Mouse (Mus musculus): ENCODE measurements around the gene Elf5. TPM values are rescaled to one million over a fixed set of nuclear protein-coding genes. Genes with fewer than 3 reads are reported as not detected.

The Elf5 gene
- polyA plus RNA-seq, 1 experiment = not detected

DNA sequence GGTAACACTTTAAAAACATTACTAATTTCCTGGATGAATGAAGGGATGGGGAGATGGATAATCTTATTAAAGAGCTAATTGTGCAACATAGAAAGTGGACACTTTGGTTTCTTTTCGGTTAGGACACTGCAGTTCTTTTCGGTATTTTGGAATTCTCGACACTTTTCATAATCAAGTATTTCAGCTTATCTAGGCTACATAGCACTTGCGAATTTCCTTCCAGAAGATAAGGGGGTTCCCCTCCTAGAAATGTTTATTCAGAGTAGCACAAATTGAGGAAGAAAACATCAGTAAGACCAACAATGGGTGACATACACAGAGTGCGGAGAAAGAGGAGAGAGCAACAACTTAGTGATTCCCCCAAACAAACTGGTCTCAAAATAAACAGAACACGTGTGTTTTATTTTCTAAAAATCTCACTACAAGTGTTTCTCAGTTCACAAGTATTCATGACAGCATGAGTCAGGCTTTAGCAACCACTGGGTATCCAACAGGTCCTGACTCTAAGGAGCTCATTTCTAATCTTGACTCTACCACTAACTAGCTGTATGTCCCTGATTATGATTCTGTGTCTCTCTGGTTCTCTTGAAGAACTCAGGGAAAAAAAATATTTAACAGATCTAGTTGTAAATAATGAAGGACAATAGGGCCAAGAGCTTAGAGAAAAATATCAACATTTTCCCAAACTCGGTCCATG lies 71.9 kb downstream of the Elf5 start:
- Histone ChIP-seq H3K27ac (ENCODE audit: insufficient read depth, low read depth, low read length) (peak overlapping the region; percentile 88), H3K4me3 (ENCODE audit: insufficient read depth, low read length) (peak overlapping the region; percentile 80), H3K4me1 (ENCODE audit: control insufficient read depth, insufficient read depth, low read length) (peaks cover 41% of the 10 kb centered on the region)
- TF ChIP-seq POLR2A (IDR thresholded peaks at IDR 0.05; ENCODE audit: borderline replicate concordance, low read depth, low read length) (no peak), CTCF (IDR thresholded peaks at IDR 0.05; ENCODE audit: low read depth, low read length) (no peak)

DNA sequence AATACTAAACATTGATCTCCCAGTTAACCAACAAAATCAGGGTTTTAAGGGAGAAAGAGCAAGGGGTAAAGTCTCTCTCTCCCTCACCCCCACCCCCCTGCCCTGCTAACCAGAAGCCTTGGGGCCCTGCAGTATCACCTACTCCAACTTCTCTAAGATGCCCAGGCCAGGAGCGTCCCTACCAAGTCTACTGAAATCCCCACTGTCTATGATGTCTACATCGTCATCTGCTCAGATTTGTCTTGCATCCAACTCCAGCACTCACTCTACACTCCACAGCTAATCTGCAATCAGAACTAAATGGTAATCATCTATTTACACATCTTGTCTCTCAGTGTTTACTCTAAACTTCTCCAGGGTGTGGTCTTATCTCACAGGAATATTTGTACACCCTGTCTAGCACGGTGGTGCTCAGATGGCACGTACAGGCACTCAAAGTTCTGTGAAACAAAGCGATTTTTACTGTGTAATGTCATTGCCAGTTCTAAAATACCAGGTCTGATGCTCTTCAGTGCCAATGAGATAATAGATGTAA lies 72.6 kb downstream of the Elf5 start:
- H3K4me1 ChIP-seq (ENCODE audit: control insufficient read depth, insufficient read depth, low read length) = peaks cover 41% of the 10 kb centered on the region
- TF ChIP-seq CTCF (IDR thresholded peaks at IDR 0.05; ENCODE audit: low read depth, low read length) = no peak
- TF ChIP-seq POLR2A (IDR thresholded peaks at IDR 0.05; ENCODE audit: borderline replicate concordance, low read depth, low read length) = no peak
- H3K27ac ChIP-seq (ENCODE audit: insufficient read depth, low read depth, low read length) = peak overlapping the region; percentile 88
- peak overlapping the region; percentile 80 for H3K4me3 ChIP-seq (ENCODE audit: insufficient read depth, low read length)

DNA sequence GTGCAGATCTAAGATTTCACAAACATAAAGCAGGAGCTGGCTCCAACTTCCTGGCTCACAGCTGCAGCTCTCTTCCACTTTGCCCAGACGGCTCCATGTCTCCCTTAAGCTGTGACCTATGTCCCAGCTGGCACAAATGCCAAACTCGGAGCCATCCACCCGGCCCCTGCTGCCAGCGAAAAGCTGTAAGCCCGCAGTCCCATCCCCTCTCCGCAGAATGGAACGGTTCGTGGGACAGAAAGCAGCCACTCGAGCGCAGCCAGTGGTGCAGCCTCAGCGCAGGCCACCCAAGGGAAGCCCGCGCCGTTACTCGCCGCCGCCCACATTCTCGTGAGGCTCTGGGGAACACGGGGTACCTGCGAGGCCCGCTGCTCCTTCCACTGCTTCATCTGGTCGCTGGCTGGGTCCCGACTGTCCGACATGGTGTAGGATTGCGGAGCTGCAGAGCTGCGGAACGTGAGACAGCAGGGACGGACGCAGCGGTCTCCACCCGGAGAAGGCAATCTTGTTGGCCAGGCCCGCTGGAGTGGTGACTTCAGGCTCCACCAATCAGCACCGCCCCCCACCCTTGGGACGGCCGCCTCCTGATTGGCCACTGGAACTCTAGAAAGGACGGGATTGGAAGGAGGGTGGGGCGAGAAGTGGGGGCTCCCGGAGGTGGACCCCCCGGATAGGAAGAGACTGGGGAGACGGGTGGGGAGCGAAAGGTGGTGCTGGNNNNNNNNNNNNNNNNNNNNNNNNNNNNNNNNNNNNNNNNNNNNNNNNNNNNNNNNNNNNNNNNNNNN lies 73.3 kb downstream of the Elf5 start, which contains the start of gene Cat:
Gene Cat (minus strand): TSS at position 544 of the 785 bp plus-strand sequence.
- Histone ChIP-seq H3K4me1 (ENCODE audit: control insufficient read depth, insufficient read depth, low read length) (peaks cover 40% of the 10 kb centered on the region), H3K27ac (ENCODE audit: insufficient read depth, low read depth, low read length) (peak within 1 kb of the TSS; percentile 88), H3K4me3 (ENCODE audit: insufficient read depth, low read length) (peak within 1 kb of the TSS; percentile 80)
- peak; percentile 85; the same call in 1 of the 2 replicates for TF ChIP-seq POLR2A (IDR thresholded peaks at IDR 0.05; ENCODE audit: borderline replicate concordance, low read depth, low read length)
- TF ChIP-seq CTCF (IDR thresholded peaks at IDR 0.05; ENCODE audit: low read depth, low read length) = no peak

DNA sequence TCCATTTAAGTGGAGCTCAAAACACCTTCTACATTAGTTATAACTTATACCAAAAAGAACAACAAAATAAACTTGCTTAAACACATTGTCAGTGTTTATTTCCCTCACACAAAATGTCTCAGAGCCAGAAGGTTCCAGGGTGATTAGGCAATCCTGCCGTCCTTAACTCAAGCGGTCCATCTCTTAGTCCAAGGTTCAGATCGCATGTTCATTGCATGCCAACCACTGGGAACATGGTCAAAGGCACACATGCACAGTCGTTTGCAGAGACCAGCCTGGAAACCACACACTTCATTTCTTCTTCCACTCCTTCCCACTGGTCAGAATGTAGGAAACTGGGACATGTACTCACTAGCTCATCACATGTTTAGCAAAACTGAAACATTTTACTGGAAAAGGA lies 81.0 kb downstream of the Elf5 start:
- Histone ChIP-seq H3K27ac (ENCODE audit: insufficient read depth, low read depth, low read length) (no peak overlapping the region), H3K4me1 (ENCODE audit: control insufficient read depth, insufficient read depth, low read length) (peaks cover 26% of the 10 kb centered on the region), H3K4me3 (ENCODE audit: insufficient read depth, low read length) (no peak overlapping the region)
- TF ChIP-seq CTCF (IDR thresholded peaks at IDR 0.05; ENCODE audit: low read depth, low read length) (no peak), POLR2A (IDR thresholded peaks at IDR 0.05; ENCODE audit: borderline replicate concordance, low read depth, low read length) (no peak)

DNA sequence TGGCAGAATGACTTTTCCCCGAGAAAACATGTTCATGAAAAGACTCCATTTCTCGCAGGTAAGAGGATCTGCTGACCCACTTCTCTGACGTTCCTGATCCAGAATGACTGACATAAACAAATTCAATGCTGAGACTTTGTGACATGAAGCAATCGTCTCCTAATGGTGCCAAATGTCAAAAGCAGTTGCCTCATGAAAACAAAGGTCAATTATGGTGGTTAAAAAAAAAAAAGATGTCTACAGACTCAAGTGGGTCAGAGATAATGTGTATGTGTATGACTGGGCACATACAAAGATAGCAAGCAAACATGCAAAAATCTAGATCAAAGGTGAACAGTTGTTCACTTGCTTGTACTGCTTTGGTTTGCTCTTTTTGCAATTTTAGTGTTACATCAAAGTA lies 82.3 kb downstream of the Elf5 start:
- Histone ChIP-seq H3K4me1 (ENCODE audit: control insufficient read depth, insufficient read depth, low read length) (peaks cover 19% of the 10 kb centered on the region), H3K4me3 (ENCODE audit: insufficient read depth, low read length) (no peak overlapping the region), H3K27ac (ENCODE audit: insufficient read depth, low read depth, low read length) (no peak overlapping the region)
- TF ChIP-seq CTCF (IDR thresholded peaks at IDR 0.05; ENCODE audit: low read depth, low read length) (no peak), POLR2A (IDR thresholded peaks at IDR 0.05; ENCODE audit: borderline replicate concordance, low read depth, low read length) (no peak)

DNA sequence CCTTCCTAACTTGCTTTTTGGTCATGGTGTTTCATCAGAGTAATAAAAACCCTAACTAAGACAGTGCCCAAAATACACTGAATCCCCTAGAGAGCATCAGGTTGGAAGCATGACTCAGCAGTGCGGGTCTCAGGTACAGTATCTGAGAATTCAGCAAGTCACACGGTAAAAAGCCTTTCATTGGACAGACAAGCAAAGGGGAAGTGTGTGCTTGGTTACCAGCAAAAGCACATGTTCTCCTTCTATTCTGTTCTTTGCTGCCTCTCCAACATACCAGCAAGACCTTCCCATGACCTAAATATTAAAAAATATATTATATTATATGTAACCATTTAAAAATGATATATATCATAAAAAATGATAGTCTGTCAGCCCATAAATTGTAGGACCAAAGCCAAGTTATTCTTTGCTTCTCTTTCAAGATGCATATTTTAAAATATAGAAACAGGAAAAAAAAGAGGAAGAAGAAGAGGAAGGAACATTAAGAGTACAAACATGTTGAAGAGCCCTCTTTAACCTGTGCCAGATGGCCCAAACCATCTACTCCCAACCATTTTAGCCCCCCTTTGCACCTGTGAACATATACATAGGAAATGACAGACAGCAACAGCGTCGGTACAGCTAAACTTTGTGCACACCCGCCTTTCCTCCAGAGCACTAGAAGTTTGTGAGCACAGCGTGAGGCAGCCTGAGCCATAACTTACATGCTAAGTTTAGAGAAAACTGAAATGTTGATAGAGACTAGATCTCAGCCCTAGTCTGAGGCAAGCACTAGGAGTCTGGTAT lies 84.3 kb downstream of the Elf5 start:
- TF ChIP-seq CTCF (IDR thresholded peaks at IDR 0.05; ENCODE audit: low read depth, low read length) = no peak
- TF ChIP-seq POLR2A (IDR thresholded peaks at IDR 0.05; ENCODE audit: borderline replicate concordance, low read depth, low read length) = no peak

More for the DNA sequence above, 84.3 kb downstream of the Elf5 start:
- peaks cover 18% of the 10 kb centered on the region for H3K4me1 ChIP-seq (ENCODE audit: control insufficient read depth, insufficient read depth, low read length)
- H3K27ac ChIP-seq (ENCODE audit: insufficient read depth, low read depth, low read length) = peak overlapping the region; percentile 68
- no peak overlapping the region for H3K4me3 ChIP-seq (ENCODE audit: insufficient read depth, low read length)

Other genes starting within 250 kb of the Elf5 start
- not detected in 2 replicates for gene Ehf, start 108.4 kb upstream of the Elf5 start, polyA plus RNA-seq (2012; ENCODE audit: insufficient read depth, insufficient read length, missing spikeins)
- gene Cat, start 73.5 kb downstream of the Elf5 start, polyA plus RNA-seq (2012; ENCODE audit: insufficient read depth, insufficient read length, missing spikeins) = 577 and 608 TPM in 2 replicates
- 0.32 and 0.36 TPM in 2 replicates for gene Abtb2, start 154.6 kb downstream of the Elf5 start, polyA plus RNA-seq (2012; ENCODE audit: insufficient read depth, insufficient read length, missing spikeins)